Mouse (Mus musculus): ENCODE measurements around the gene Pnmal1. TPM values are rescaled to one million over a fixed set of nuclear protein-coding genes. Genes with fewer than 3 reads are reported as not detected.
A peak's percentile ranks its signal among the peaks of the same experiment; 100 is the strongest.

Pnmal1 gene
- polyA plus RNA-seq, 1 experiment from 2014 or later: 0.45 TPM

DNA sequence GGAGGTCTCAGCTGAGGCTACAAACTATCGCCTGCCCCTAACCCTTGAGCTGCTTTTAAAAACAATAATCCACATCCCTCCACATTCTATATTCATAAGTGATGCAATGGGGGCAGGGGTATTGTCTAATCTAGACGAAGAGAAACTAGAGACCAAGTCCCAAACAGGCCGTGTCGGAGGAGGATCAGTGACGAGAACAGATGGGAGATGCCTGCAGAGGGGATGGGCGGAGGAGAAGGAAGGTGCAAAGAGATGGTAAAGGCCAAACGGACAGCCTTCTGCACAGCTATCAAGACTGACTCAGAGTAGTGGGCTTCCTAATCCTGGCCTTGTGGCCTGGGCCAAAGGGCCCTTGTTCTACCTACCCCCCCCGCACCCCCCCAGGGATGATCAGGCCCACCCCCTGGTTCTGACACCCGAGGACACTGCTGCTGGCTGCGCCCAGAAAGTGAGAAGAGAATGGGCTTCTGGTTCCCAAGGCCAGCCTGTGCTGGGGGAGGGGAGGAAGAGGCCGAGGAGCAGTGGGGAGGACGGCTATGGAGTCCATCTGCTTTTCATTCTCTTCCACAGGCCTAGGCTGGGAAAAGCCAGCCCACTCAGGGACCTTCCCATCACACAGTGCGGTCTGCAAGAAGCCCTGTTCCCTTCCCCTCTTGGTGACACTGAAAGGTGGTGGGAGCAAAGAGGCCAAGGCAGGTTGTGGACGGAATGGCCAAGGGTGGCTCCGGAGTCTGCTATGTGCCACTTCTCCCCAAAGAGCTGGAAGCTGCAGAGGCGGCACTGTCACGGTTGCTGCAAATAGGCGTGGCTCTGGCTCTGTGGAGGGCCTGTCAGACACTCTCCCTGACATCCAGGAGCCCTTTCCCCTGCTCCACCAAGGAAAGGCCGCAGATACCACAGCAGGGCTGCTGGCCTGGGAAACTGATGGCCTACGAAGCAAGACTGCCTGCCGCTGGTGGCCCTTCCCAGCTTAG, 38.4 kb upstream of the Pnmal1 start:
- H3K36me3 ChIP-seq (ENCODE audit: control insufficient read depth, insufficient read depth, low read length): peaks cover 58% of the 10 kb centered on the region
- H3K27me3 ChIP-seq (ENCODE audit: control insufficient read depth, insufficient read depth, low read length): no peaks in the 10 kb centered on the region
- H3K4me3 ChIP-seq (ENCODE audit: control insufficient read depth in 1 of 2, insufficient read depth in 1 of 2, low read depth in 1 of 2, low read length in 2 of 2): peak overlapping the region in 1 of 2 experiments; percentile 16; a peak in 2 of 4 replicates
- no peaks in the 10 kb centered on the region for H3K9me3 ChIP-seq (ENCODE audit: control insufficient read depth, low read length)
- H3K27ac ChIP-seq (replicated peaks in 1 of 2; ENCODE audit: control insufficient read depth in 1 of 2, insufficient read depth in 1 of 2, low read depth in 2 of 2, low read length in 2 of 2): peak overlapping the region in 1 of 2 experiments; percentile 42; a peak in 2 of 4 replicates
- 49% methylated on average over 21 of the region's 21 CpGs for WGBS
- peak overlapping the region; percentile 93 for H3K4me2 ChIP-seq (ENCODE audit: low read length)
- peak overlapping the region; percentile 99 for H3K9ac ChIP-seq (ENCODE audit: low read length)
- peaks cover 21 to 48% of the 10 kb centered on the region in 2 experiments for H3K4me1 ChIP-seq (ENCODE audit: control insufficient read depth in 2 of 2, insufficient read depth in 2 of 2, low read length in 2 of 2)
- ATAC-seq (ENCODE audit: insufficient number of reproducible peaks, insufficient read depth, low FRiP score, low read depth): no peak

DNA sequence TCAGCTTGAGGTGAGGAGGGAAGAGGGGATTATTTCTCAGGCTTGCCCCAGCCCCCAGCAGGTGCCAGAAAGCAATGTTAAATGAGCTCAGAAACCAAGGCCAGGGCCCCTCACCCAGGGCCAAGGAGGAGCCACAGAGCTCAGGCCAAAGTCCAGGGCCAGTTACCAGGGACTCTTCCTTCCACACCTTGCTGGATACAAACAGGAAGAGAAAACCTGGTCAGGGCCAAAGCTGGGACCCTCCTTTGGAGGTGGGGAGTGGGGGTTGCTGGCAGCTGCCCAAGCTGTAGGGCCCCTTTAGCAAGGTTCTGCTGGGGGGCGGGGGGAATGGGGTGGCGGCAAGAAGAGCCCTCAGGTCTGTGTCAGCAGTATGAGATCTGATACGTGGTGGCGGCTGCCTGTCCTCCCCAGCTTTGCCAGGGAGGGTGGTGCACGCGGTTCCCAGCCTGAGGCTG, 37.6 kb upstream of the Pnmal1 start:
- Histone ChIP-seq H3K4me2 (ENCODE audit: low read length) (peak overlapping the region; percentile 93), H3K4me1 (ENCODE audit: control insufficient read depth in 2 of 2, insufficient read depth in 2 of 2, low read length in 2 of 2) (peaks cover 20 to 40% of the 10 kb centered on the region in 2 experiments), H3K9ac (ENCODE audit: low read length) (peak overlapping the region; percentile 99), H3K36me3 (ENCODE audit: control insufficient read depth, insufficient read depth, low read length) (peaks cover 50% of the 10 kb centered on the region), H3K9me3 (ENCODE audit: control insufficient read depth, low read length) (no peaks in the 10 kb centered on the region), H3K27ac (replicated peaks in 1 of 2; ENCODE audit: control insufficient read depth in 1 of 2, insufficient read depth in 1 of 2, low read depth in 2 of 2, low read length in 2 of 2) (peak overlapping the region; percentile 16 to 42; a peak in 2 of 4 replicates), H3K27me3 (ENCODE audit: control insufficient read depth, insufficient read depth, low read length) (no peaks in the 10 kb centered on the region), H3K4me3 (ENCODE audit: control insufficient read depth in 1 of 2, insufficient read depth in 1 of 2, low read depth in 1 of 2, low read length in 2 of 2) (peak overlapping the region in 1 of 2 experiments; percentile 96; a peak in 2 of 4 replicates)
- WGBS: 38% methylated on average over 6 of the region's 6 CpGs
- no peak for ATAC-seq (ENCODE audit: insufficient number of reproducible peaks, insufficient read depth, low FRiP score, low read depth)

DNA sequence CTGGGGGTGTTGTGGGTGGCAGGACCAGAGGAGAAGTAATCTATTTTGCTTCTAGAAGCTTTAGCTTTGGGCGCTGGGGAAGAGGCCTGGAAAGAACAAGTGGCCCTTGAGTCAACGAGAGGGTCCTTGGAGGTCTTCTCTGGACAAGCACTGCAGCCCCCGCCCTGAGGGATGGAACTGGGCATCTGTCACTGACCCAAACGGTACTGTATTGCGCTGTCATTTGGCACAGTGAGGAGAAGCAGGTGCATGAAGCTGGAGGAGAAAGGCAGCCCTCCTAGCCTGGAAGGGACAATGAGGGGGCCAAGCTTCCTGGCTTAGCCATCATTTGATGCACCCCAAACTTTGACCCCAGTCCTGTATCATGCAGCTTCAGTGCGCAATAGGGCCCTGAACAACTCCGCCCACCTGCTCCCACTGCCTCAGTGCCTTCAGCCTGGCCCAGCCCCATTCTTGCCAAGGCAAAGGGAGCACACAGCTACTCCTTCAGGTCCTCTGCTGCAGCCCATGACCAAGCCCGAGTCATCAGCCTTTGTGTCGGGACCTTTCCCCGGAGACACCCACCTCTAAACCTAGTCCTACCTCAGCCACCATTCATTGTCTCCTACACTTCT, 37.0 kb upstream of the Pnmal1 start:
- no peak for ATAC-seq (ENCODE audit: insufficient number of reproducible peaks, insufficient read depth, low FRiP score, low read depth)
- Histone ChIP-seq H3K27me3 (ENCODE audit: control insufficient read depth, insufficient read depth, low read length) (no peaks in the 10 kb centered on the region), H3K27ac (replicated peaks in 1 of 2; ENCODE audit: control insufficient read depth in 1 of 2, insufficient read depth in 1 of 2, low read depth in 2 of 2, low read length in 2 of 2) (no peak overlapping the region), H3K9ac (ENCODE audit: low read length) (peak overlapping the region; percentile 99), H3K4me1 (ENCODE audit: control insufficient read depth in 2 of 2, insufficient read depth in 2 of 2, low read length in 2 of 2) (peaks cover 18 to 37% of the 10 kb centered on the region in 2 experiments), H3K4me2 (ENCODE audit: low read length) (peak overlapping the region; percentile 93), H3K36me3 (ENCODE audit: control insufficient read depth, insufficient read depth, low read length) (peaks cover 45% of the 10 kb centered on the region), H3K4me3 (ENCODE audit: control insufficient read depth in 1 of 2, insufficient read depth in 1 of 2, low read depth in 1 of 2, low read length in 2 of 2) (peak overlapping the region; percentile 89 to 96), H3K9me3 (ENCODE audit: control insufficient read depth, low read length) (no peaks in the 10 kb centered on the region)
- WGBS: 49% methylated on average over 10 of the region's 10 CpGs

DNA sequence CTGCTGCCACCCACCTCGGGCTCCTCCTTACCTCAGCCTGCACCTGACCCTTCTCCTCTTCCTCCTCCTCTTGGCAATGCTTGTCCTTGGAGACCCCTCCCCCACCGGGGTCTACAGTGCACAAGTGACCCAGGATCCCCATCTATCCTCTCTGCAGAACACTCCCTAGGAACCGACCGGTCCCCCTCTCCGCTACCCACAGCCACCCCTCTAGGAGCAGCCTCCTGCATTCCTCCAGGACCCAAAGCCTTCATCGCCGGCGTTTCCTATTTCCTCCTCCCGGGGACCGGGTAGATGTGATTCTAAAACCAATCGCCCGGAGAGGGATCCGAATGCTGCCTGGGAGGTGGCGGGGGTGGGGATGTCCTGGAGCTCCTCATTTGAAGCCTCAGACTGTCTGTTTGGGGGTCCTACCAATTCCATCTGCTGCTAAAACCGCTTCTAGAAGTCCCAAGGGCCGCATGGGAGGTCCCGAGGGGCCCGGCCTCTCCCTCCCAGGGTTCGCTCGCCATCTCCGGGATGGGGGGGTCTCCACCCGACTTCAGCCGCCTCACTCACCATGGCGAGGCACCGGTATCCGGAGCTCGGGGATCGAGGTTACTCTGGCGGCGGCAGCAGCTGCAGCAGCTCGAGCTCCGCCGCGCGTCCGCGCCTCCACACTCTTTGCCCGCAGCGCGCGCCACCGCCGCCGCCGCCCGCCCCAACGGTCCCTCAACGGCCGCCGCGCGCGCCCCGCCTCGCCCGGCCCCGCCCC, 36.0 kb upstream of the Pnmal1 start:
- Histone ChIP-seq H3K9me3 (ENCODE audit: control insufficient read depth, low read length) (no peaks in the 10 kb centered on the region), H3K27me3 (ENCODE audit: control insufficient read depth, insufficient read depth, low read length) (no peaks in the 10 kb centered on the region), H3K27ac (replicated peaks in 1 of 2; ENCODE audit: control insufficient read depth in 1 of 2, insufficient read depth in 1 of 2, low read depth in 2 of 2, low read length in 2 of 2) (peak overlapping the region; percentile 88 to 95), H3K4me2 (ENCODE audit: low read length) (peak overlapping the region; percentile 93), H3K36me3 (ENCODE audit: control insufficient read depth, insufficient read depth, low read length) (peaks cover 35% of the 10 kb centered on the region), H3K4me3 (ENCODE audit: control insufficient read depth in 1 of 2, insufficient read depth in 1 of 2, low read depth in 1 of 2, low read length in 2 of 2) (peak overlapping the region; percentile 89 to 96), H3K9ac (ENCODE audit: low read length) (peak overlapping the region; percentile 99), H3K4me1 (ENCODE audit: control insufficient read depth in 2 of 2, insufficient read depth in 2 of 2, low read length in 2 of 2) (peaks cover 18 to 37% of the 10 kb centered on the region in 2 experiments)
- ATAC-seq (ENCODE audit: insufficient number of reproducible peaks, insufficient read depth, low FRiP score, low read depth): no peak
- 0% methylated on average over 48 of the region's 57 CpGs for WGBS

DNA sequence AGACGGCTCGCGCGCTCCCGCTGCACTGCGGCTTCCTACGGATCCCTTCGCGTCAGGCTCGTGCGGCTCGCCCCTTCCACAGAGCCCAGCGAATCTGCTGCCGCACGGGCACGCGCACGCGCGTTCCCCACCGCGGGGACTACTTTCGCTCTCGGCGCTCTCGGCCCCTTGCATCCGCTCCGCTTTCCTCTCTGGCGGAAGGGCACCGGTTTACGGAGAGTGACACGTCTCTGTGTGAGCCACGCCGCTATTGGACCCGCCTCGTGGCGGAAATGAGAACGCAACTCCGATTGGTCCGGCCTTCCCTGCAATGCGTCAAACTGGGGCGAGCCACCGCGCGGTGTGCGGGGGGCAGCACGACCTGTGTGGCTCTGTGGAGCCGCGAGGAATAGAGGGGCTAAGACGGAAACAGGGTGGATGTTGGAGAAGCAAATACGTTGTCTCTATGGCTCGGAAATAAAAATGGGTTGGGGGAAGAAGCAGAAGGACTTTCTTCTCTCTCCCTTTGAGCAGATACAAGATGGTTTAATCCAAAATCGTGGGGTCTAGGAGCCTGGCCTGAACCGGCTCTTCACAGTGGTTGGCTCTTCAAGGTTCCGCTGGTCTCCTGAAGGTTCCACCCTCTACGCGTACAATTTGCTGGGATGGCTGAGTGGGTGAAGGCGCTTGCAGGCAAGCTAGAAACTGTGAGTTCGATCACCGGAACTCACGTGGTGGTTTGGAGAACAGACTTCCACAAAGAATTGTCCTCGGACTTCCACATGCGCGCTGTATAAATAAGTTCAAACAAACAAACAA, 35.2 kb upstream of the Pnmal1 start, which contains the start of gene Calm3:
TSS of gene Calm3 (minus strand) at position 78 of the 798 bp plus-strand sequence.
- WGBS: 2% methylated on average over 60 of the region's 64 CpGs
- H3K9ac ChIP-seq (ENCODE audit: low read length): peak within 1 kb of the TSS; percentile 99
- peaks cover 18 to 36% of the 10 kb centered on the region in 2 experiments for H3K4me1 ChIP-seq (ENCODE audit: control insufficient read depth in 2 of 2, insufficient read depth in 2 of 2, low read length in 2 of 2)
- no peaks in the 10 kb centered on the region for H3K9me3 ChIP-seq (ENCODE audit: control insufficient read depth, low read length)
- H3K27me3 ChIP-seq (ENCODE audit: control insufficient read depth, insufficient read depth, low read length): no peaks in the 10 kb centered on the region
- peak within 1 kb of the TSS; percentile 89 to 96 for H3K4me3 ChIP-seq (ENCODE audit: control insufficient read depth in 1 of 2, insufficient read depth in 1 of 2, low read depth in 1 of 2, low read length in 2 of 2)
- peaks cover 27% of the 10 kb centered on the region for H3K36me3 ChIP-seq (ENCODE audit: control insufficient read depth, insufficient read depth, low read length)
- peak; percentile 91 for ATAC-seq (ENCODE audit: insufficient number of reproducible peaks, insufficient read depth, low FRiP score, low read depth)
- H3K4me2 ChIP-seq (ENCODE audit: low read length): peak within 1 kb of the TSS; percentile 93
- peak within 1 kb of the TSS; percentile 95 to 100 for H3K27ac ChIP-seq (replicated peaks in 1 of 2; ENCODE audit: control insufficient read depth in 1 of 2, insufficient read depth in 1 of 2, low read depth in 2 of 2, low read length in 2 of 2)

DNA sequence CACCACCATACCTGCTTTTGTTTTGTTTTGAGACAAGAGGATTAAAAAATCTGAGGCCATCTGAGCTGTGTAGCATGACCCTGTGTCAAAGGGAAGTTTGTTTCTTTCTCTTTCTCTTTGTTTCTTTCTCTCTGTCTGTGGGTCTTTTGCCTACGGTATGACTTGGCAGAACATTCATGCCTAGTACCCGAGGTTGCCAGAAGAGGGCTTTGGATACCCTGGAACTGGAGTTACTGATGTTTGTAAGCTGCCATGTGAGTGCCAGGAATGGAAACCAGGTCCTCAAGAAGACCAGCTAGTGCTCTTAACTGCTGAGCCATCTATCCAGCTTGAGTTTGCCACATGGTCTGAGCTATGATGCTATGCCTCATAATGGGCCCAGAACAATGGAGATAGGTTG, 31.1 kb upstream of the Pnmal1 start:
- H3K36me3 ChIP-seq (ENCODE audit: control insufficient read depth, insufficient read depth, low read length): no peaks in the 10 kb centered on the region
- 34% methylated on average over 2 of the region's 2 CpGs for WGBS

More for the DNA sequence above, 31.1 kb upstream of the Pnmal1 start:
- ATAC-seq (ENCODE audit: insufficient number of reproducible peaks, insufficient read depth, low FRiP score, low read depth): no peak
- Histone ChIP-seq H3K27me3 (ENCODE audit: control insufficient read depth, insufficient read depth, low read length) (no peaks in the 10 kb centered on the region), H3K4me2 (ENCODE audit: low read length) (no peak overlapping the region), H3K27ac (replicated peaks in 1 of 2; ENCODE audit: control insufficient read depth in 1 of 2, insufficient read depth in 1 of 2, low read depth in 2 of 2, low read length in 2 of 2) (no peak overlapping the region), H3K9me3 (ENCODE audit: control insufficient read depth, low read length) (no peaks in the 10 kb centered on the region), H3K4me1 (ENCODE audit: control insufficient read depth in 2 of 2, insufficient read depth in 2 of 2, low read length in 2 of 2) (no peaks in the 10 kb centered on the region), H3K4me3 (ENCODE audit: control insufficient read depth in 1 of 2, insufficient read depth in 1 of 2, low read depth in 1 of 2, low read length in 2 of 2) (no peak overlapping the region), H3K9ac (ENCODE audit: low read length) (no peak overlapping the region)

Measured in heart, embryonic 14.5 days (tissue).